Mouse (Mus musculus): ENCODE data around the gene Ethe1. TPM values are rescaled to one million over a fixed set of nuclear protein-coding genes. Genes with fewer than 3 reads are reported as not detected.
A peak's percentile ranks its signal among the peaks of the same experiment; 100 is the strongest.

The Ethe1 gene
- total and polyA plus RNA-seq, 3 experiments: 21.0 to 33.3 TPM; not detected in 1

DNA sequence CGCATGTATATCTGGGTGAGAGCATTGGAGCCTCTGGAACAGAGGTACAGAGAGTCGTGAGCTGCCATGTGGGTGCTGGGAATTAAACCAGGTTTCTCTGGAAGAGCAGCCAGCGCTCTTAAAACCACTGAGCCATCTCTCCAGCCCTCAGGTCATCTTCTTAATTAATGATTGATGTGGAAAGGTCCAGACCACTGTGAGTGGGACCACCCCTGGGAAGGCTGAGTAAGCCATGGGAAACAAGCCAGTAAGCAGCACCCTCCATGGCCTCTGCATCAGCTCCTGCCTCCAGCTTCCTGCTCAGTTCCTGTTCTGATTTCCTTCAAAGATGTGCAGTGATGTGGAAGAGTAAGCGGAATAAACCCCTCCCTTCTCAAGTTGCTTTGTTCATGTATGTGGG lies 4.8 kb downstream of the Ethe1 start:
- Histone ChIP-seq H3K27me3 (ENCODE audit: control insufficient read depth in 1 of 2, insufficient read depth in 2 of 2, low read length in 2 of 2) (no peaks in the 10 kb centered on the region), H3K4me3 (ENCODE audit: control insufficient read depth in 1 of 2, insufficient read depth in 1 of 2, low read depth in 2 of 2, low read length in 2 of 2) (no peak overlapping the region), H3K27ac (ENCODE audit: control insufficient read depth, low read depth, low read length) (no peak overlapping the region), H3K79me2 (ENCODE audit: control insufficient read depth, insufficient read depth, low read length, poor library complexity) (peaks cover 5% of the 10 kb centered on the region), H3K9me3 (replicated peaks; ENCODE audit: insufficient read depth, low read length) (no peaks in the 10 kb centered on the region), H3K36me3 (ENCODE audit: control insufficient read depth in 1 of 2, insufficient read depth in 2 of 2, low read length in 2 of 2) (peaks cover 0 to 13% of the 10 kb centered on the region in 2 experiments; a peak in 2 of 4 replicates), H3K4me1 (ENCODE audit: control insufficient read depth in 1 of 2, insufficient read depth in 2 of 2, low read length in 2 of 2) (peaks cover 2 to 21% of the 10 kb centered on the region in 2 experiments; a peak in 3 of 4 replicates), H3K9ac (ENCODE audit: control insufficient read depth, low read depth, low read length, poor library complexity, severe bottlenecking) (no peak overlapping the region)
- DNase-seq (ENCODE audit: low read depth, low spot score): peak; percentile 41
- TF ChIP-seq POLR2AphosphoS5 (IDR thresholded peaks at IDR 0.05; ENCODE audit: borderline replicate concordance, low read depth, low read length) (no peak), HCFC1 (IDR thresholded peaks at IDR 0.05; ENCODE audit: low read depth, low read length) (no peak), RAD21 (IDR thresholded peaks at IDR 0.05; ENCODE audit: low read depth, low read length) (no peak)

GRCm38 (mm10) chr7:24592781-24593180 lies 5.4 kb downstream of the Ethe1 start:
- peaks cover 5% of the 10 kb centered on the region for H3K79me2 ChIP-seq (ENCODE audit: control insufficient read depth, insufficient read depth, low read length, poor library complexity)
- H3K9me3 ChIP-seq (replicated peaks; ENCODE audit: insufficient read depth, low read length): no peaks in the 10 kb centered on the region
- DNase-seq (ENCODE audit: low read depth, low spot score): no peak
- no peak overlapping the region for H3K4me3 ChIP-seq (ENCODE audit: control insufficient read depth in 1 of 2, insufficient read depth in 1 of 2, low read depth in 2 of 2, low read length in 2 of 2)
- no peak overlapping the region for H3K9ac ChIP-seq (ENCODE audit: control insufficient read depth, low read depth, low read length, poor library complexity, severe bottlenecking)
- H3K36me3 ChIP-seq (ENCODE audit: control insufficient read depth in 1 of 2, insufficient read depth in 2 of 2, low read length in 2 of 2): peaks cover 0 to 13% of the 10 kb centered on the region in 2 experiments; a peak in 2 of 4 replicates
- TF ChIP-seq CHD1 (IDR thresholded peaks at IDR 0.05; ENCODE audit: low read depth, low read length): no peak
- no peak for TF ChIP-seq TAL1 (IDR thresholded peaks at IDR 0.05; ENCODE audit: low read length)
- H3K27me3 ChIP-seq (ENCODE audit: control insufficient read depth in 1 of 2, insufficient read depth in 2 of 2, low read length in 2 of 2): no peaks in the 10 kb centered on the region
- peaks cover 2 to 21% of the 10 kb centered on the region in 2 experiments; a peak in 3 of 4 replicates for H3K4me1 ChIP-seq (ENCODE audit: control insufficient read depth in 1 of 2, insufficient read depth in 2 of 2, low read length in 2 of 2)
- H3K27ac ChIP-seq (ENCODE audit: control insufficient read depth, low read depth, low read length): no peak overlapping the region

DNA sequence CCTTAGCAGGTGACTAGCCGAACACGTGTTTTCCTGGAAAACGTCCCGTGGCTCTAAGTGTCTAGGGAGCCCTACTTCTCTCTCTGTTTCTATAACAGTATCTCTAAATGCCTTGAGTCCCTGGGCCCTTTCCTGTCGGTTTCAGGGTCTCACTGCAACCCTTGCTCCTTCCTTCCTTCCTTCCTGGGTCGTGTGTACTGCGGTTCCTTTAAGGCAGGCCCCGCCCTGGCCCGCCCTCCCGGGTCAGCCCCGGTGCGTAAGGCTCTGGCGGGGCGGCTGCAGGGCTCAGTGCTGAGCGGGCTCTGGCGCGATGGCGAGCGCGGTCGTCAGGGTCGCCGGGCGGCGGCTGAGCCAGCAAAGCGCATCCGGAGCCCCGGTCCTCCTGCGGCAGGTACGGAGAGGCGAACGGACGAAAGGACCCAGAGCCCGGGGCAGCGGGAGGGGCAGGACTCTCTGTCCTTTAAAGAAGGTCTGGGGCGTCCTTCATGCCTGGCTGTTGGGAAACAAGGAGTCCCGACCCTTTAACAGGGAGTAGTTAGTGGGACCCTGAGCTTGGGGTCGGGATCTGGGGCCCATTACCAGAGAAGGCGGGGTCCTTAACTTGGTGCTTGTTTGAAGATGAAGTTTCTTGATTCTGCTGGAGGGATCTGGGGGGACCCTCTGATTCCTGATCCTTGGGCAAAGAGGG lies 6.4 kb downstream of the Ethe1 start:
- peak overlapping the region; percentile 40 for H3K27ac ChIP-seq (ENCODE audit: control insufficient read depth, low read depth, low read length)
- H3K4me1 ChIP-seq (ENCODE audit: control insufficient read depth in 1 of 2, insufficient read depth in 2 of 2, low read length in 2 of 2): peaks cover 2 to 21% of the 10 kb centered on the region in 2 experiments; a peak in 3 of 4 replicates
- peak overlapping the region; percentile 51 to 68 for H3K4me3 ChIP-seq (ENCODE audit: control insufficient read depth in 1 of 2, insufficient read depth in 1 of 2, low read depth in 2 of 2, low read length in 2 of 2)
- peak overlapping the region; percentile 76 for H3K9ac ChIP-seq (ENCODE audit: control insufficient read depth, low read depth, low read length, poor library complexity, severe bottlenecking)
- peak; percentile 85 for DNase-seq (ENCODE audit: low read depth, low spot score)
- H3K79me2 ChIP-seq (ENCODE audit: control insufficient read depth, insufficient read depth, low read length, poor library complexity): peaks cover 5% of the 10 kb centered on the region
- H3K9me3 ChIP-seq (replicated peaks; ENCODE audit: insufficient read depth, low read length): no peaks in the 10 kb centered on the region
- H3K27me3 ChIP-seq (ENCODE audit: control insufficient read depth in 1 of 2, insufficient read depth in 2 of 2, low read length in 2 of 2): no peaks in the 10 kb centered on the region
- peaks cover 0 to 13% of the 10 kb centered on the region in 2 experiments; a peak in 2 of 4 replicates for H3K36me3 ChIP-seq (ENCODE audit: control insufficient read depth in 1 of 2, insufficient read depth in 2 of 2, low read length in 2 of 2)
- no peak for TF ChIP-seq MYB (IDR thresholded peaks at IDR 0.05; ENCODE audit: low read depth, low read length)
- peak; percentile 84 to 91 for TF ChIP-seq POLR2A (IDR thresholded peaks at IDR 0.05; ENCODE audit: control insufficient read depth in 1 of 2, insufficient read depth in 1 of 2, low read depth in 1 of 2, low read length in 2 of 2, poor library complexity in 1 of 2)
- TF ChIP-seq TAL1 (IDR thresholded peaks at IDR 0.05; ENCODE audit: low read length): no peak
- peak; percentile 67 for TF ChIP-seq NELFE (IDR thresholded peaks at IDR 0.05; ENCODE audit: low read depth, low read length)
- TF ChIP-seq CHD2 (IDR thresholded peaks at IDR 0.05; ENCODE audit: low read length): no peak
- no peak for TF ChIP-seq USF2 (IDR thresholded peaks at IDR 0.05; ENCODE audit: borderline replicate concordance in 1 of 2, insufficient read depth in 1 of 2, low read depth in 1 of 2, low read length in 2 of 2)
- TF ChIP-seq TBP (IDR thresholded peaks at IDR 0.05; ENCODE audit: low read depth, low read length): peak; percentile 66
- TF ChIP-seq ELF1 (IDR thresholded peaks at IDR 0.05; ENCODE audit: low read depth, low read length): peak; percentile 47; the same call in 1 of the 2 replicates
- no peak for TF ChIP-seq CTCF (IDR thresholded peaks at IDR 0.05 in 2 of 3, conservative IDR thresholded peaks at IDR 0.05 in 1 of 3; ENCODE audit: control insufficient read depth in 1 of 3, insufficient read depth in 1 of 3, low read depth in 2 of 3, low read length in 3 of 3, poor library complexity in 1 of 3, severe bottlenecking in 1 of 3)
- peak; percentile 41; the same call in 1 of the 2 replicates for TF ChIP-seq ZMIZ1 (IDR thresholded peaks at IDR 0.05; ENCODE audit: low read depth, low read length)
- TF ChIP-seq SMC3 (IDR thresholded peaks at IDR 0.05; ENCODE audit: low read depth, low read length): no peak
- TF ChIP-seq NRF1 (IDR thresholded peaks at IDR 0.05; ENCODE audit: insufficient read depth, low read depth, low read length, poor library complexity, severe bottlenecking): 0 out of 2 replicates have a peak, but pooled peaks have one; percentile 18
- TF ChIP-seq SIN3A (IDR thresholded peaks at IDR 0.05; ENCODE audit: low read length): peak; percentile 77
- TF ChIP-seq E2F4 (IDR thresholded peaks at IDR 0.05; ENCODE audit: borderline replicate concordance, low read depth, low read length): no peak
- peak; percentile 56; the same call in 1 of the 2 replicates for TF ChIP-seq TCF12 (IDR thresholded peaks at IDR 0.05; ENCODE audit: low read depth, low read length)
- peak; percentile 57; the same call in 1 of the 2 replicates for TF ChIP-seq MAX (IDR thresholded peaks at IDR 0.05; ENCODE audit: low read length)
- TF ChIP-seq POLR2AphosphoS2 (IDR thresholded peaks at IDR 0.05; ENCODE audit: low read length): peak; percentile 74; the same call in 1 of the 2 replicates
- TF ChIP-seq HCFC1 (IDR thresholded peaks at IDR 0.05; ENCODE audit: low read depth, low read length): peak; percentile 73
- TF ChIP-seq MAFK (IDR thresholded peaks at IDR 0.05; ENCODE audit: borderline replicate concordance, low read depth, low read length): no peak

Data from MEL (cell line).